ENCODE assay signal across 8 mouse cellular contexts in genomic region chr11:58904838-58905237, GRCm38 (mm10). TPM values are rescaled to one million over a fixed set of nuclear protein-coding genes. Genes with fewer than 3 reads are reported as not detected.
A peak's percentile ranks its signal among the peaks of the same experiment; 100 is the strongest.
DNase-seq lines count a peak whose midpoint lies in the region; ATAC-seq lines count a peak whose summit lies in the region.

No protein-coding gene starts in this region.

- no peak overlapping the region for H3K4me2 ChIP-seq in hindbrain, embryonic 11.5 days (replicated peaks; ENCODE audit: low read depth, low read length)
- H3K4me2 ChIP-seq in hindbrain, embryonic 13.5 days: no peak overlapping the region
- peak overlapping the region; percentile 82 for H3K4me2 ChIP-seq in heart, embryonic 13.5 days
- H3K4me2 ChIP-seq in liver, embryonic 12.5 days: peak overlapping the region; percentile 76

- WGBS in hindbrain, embryonic 11.5 days: 49% methylated on average over 6 of the region's 6 CpGs
- WGBS in hindbrain, embryonic 13.5 days: 47% methylated on average over 6 of the region's 6 CpGs
- 42% methylated on average over 6 of the region's 6 CpGs for WGBS in heart, embryonic 13.5 days
- 41% methylated on average over 6 of the region's 6 CpGs for WGBS in liver, embryonic 12.5 days (ENCODE audit: insufficient replicate concordance)

- H3K27me3 ChIP-seq in hindbrain, embryonic 11.5 days (ENCODE audit: control insufficient read depth, insufficient read depth, low read length): no peaks in the 10 kb centered on the region
- no peaks in the 10 kb centered on the region for H3K27me3 ChIP-seq in hindbrain, embryonic 13.5 days
- no peaks in the 10 kb centered on the region for H3K27me3 ChIP-seq in heart, embryonic 13.5 days (replicated peaks)
- H3K27me3 ChIP-seq in liver, embryonic 12.5 days (replicated peaks): no peaks in the 10 kb centered on the region

- no peak overlapping the region for H3K27ac ChIP-seq in hindbrain, embryonic 11.5 days (ENCODE audit: low read depth, low read length)
- no peak overlapping the region for H3K27ac ChIP-seq in hindbrain, embryonic 13.5 days
- H3K27ac ChIP-seq in heart, embryonic 13.5 days (replicated peaks): no peak overlapping the region
- H3K27ac ChIP-seq in liver, embryonic 12.5 days: peak overlapping the region; percentile 89

- H3K4me1 ChIP-seq in hindbrain, embryonic 11.5 days (replicated peaks; ENCODE audit: control insufficient read depth, insufficient read depth, low read length): no peaks in the 10 kb centered on the region
- peaks cover 18% of the 10 kb centered on the region for H3K4me1 ChIP-seq in hindbrain, embryonic 13.5 days (replicated peaks)
- H3K4me1 ChIP-seq in heart, embryonic 13.5 days: peaks cover 14% of the 10 kb centered on the region
- peaks cover 43% of the 10 kb centered on the region for H3K4me1 ChIP-seq in liver, embryonic 12.5 days

- DNase-seq in hindbrain, embryonic 11.5 days (ENCODE audit: low spot score): peak; percentile 28
- DNase-seq in R1 (ENCODE audit: low read depth, low spot score): peak; percentile 92
- DNase-seq in skeletal muscle tissue, adult 2 months (ENCODE audit: low read depth, low spot score): peak; percentile 34
- DNase-seq in gastrocnemius, postnatal 4 days (ENCODE audit: low spot score in 2 of 2): no peak
- DNase-seq in gastrocnemius, adult 8-10 months (ENCODE audit: low spot score in 2 of 2): no peak

- no peak overlapping the region for H3K9ac ChIP-seq in hindbrain, embryonic 11.5 days (ENCODE audit: low read depth, low read length)
- no peak overlapping the region for H3K9ac ChIP-seq in hindbrain, embryonic 13.5 days
- H3K9ac ChIP-seq in heart, embryonic 13.5 days: no peak overlapping the region
- peak overlapping the region; percentile 85; the same call in 1 of the 2 replicates for H3K9ac ChIP-seq in liver, embryonic 12.5 days

- no peaks in the 10 kb centered on the region for H3K9me3 ChIP-seq in hindbrain, embryonic 11.5 days (ENCODE audit: control insufficient read depth, low read length)
- no peaks in the 10 kb centered on the region for H3K9me3 ChIP-seq in hindbrain, embryonic 13.5 days
- H3K9me3 ChIP-seq in heart, embryonic 13.5 days: no peaks in the 10 kb centered on the region
- H3K9me3 ChIP-seq in liver, embryonic 12.5 days (replicated peaks): no peaks in the 10 kb centered on the region

- no peak overlapping the region for H3K4me3 ChIP-seq in hindbrain, embryonic 11.5 days (ENCODE audit: low read depth, low read length)
- no peak overlapping the region for H3K4me3 ChIP-seq in hindbrain, embryonic 13.5 days
- H3K4me3 ChIP-seq in heart, embryonic 13.5 days: peak overlapping the region; percentile 77; the same call in 1 of the 2 replicates
- H3K4me3 ChIP-seq in liver, embryonic 12.5 days: peak overlapping the region; percentile 76

- peaks cover 4% of the 10 kb centered on the region; the same call in 1 of the 2 replicates for H3K36me3 ChIP-seq in hindbrain, embryonic 11.5 days (ENCODE audit: control insufficient read depth, insufficient read depth, low read length)
- H3K36me3 ChIP-seq in hindbrain, embryonic 13.5 days: peaks cover 17% of the 10 kb centered on the region
- peaks cover 24% of the 10 kb centered on the region for H3K36me3 ChIP-seq in heart, embryonic 13.5 days
- peaks cover 28% of the 10 kb centered on the region for H3K36me3 ChIP-seq in liver, embryonic 12.5 days

- no peak for ATAC-seq in hindbrain, embryonic 11.5 days (ENCODE audit: low FRiP score)
- ATAC-seq in hindbrain, embryonic 13.5 days (ENCODE audit: low FRiP score): no peak
- ATAC-seq in heart, embryonic 13.5 days (ENCODE audit: extremely low read depth, insufficient number of reproducible peaks, low FRiP score, low TSS enrichment): no peak
- no peak for ATAC-seq in liver, embryonic 12.5 days

RNA-seq across cellular contexts. Expression of gene Zfp39, which starts 0.8 kb away (rescaled TPM):
- 6.5 and 7.5 TPM in 2 replicates for polyA plus RNA-seq in hindbrain, embryonic 11.5 days (2014; fragmentation: Nextera tagmentation; extraction: Ambion mirVana)
- 5.0 and 5.7 TPM in 2 replicates for polyA plus RNA-seq in hindbrain, embryonic 13.5 days (2015; fragmentation: Nextera tagmentation; extraction: Ambion mirVana)
- 3.3 and 3.5 TPM in 2 replicates for polyA plus RNA-seq in heart, embryonic 13.5 days (2015; fragmentation: Nextera tagmentation; extraction: Ambion mirVana)
- polyA plus RNA-seq in liver, embryonic 12.5 days (2016; fragmentation: Nextera tagmentation; extraction: Ambion mirVana): 6.1 and 7.1 TPM in 2 replicates
- 1 to 10 TPM; 6.9 to 8.1 TPM for total RNA-seq in gastrocnemius, postnatal 4 days (2021)
- total RNA-seq in gastrocnemius, adult 8-10 months (2022): 1 to 10 TPM; 2.6 to 4.8 (median 4.1) TPM

RNA-seq across cellular contexts. Expression of gene Btnl10, which starts 12.9 kb away (rescaled TPM):
- polyA plus RNA-seq in hindbrain, embryonic 11.5 days (2014; fragmentation: Nextera tagmentation; extraction: Ambion mirVana): not detected in 2 replicates
- not detected in 2 replicates for polyA plus RNA-seq in hindbrain, embryonic 13.5 days (2015; fragmentation: Nextera tagmentation; extraction: Ambion mirVana)
- 0.16 and 0.41 TPM in 2 replicates for polyA plus RNA-seq in heart, embryonic 13.5 days (2015; fragmentation: Nextera tagmentation; extraction: Ambion mirVana)
- 9.5 and 10.9 TPM in 2 replicates for polyA plus RNA-seq in liver, embryonic 12.5 days (2016; fragmentation: Nextera tagmentation; extraction: Ambion mirVana)
- under 1 TPM in 1 of 2 experiments, not detected in 1; 0.18 TPM for total RNA-seq in gastrocnemius, postnatal 4 days (2021)
- total RNA-seq in gastrocnemius, adult 8-10 months (2022): not detected

RNA-seq across cellular contexts. Expression of gene Rnf187, which starts 33.9 kb away (rescaled TPM):
- 395 and 419 TPM in 2 replicates for polyA plus RNA-seq in hindbrain, embryonic 11.5 days (2014; fragmentation: Nextera tagmentation; extraction: Ambion mirVana)
- 522 and 540 TPM in 2 replicates for polyA plus RNA-seq in hindbrain, embryonic 13.5 days (2015; fragmentation: Nextera tagmentation; extraction: Ambion mirVana)
- polyA plus RNA-seq in heart, embryonic 13.5 days (2015; fragmentation: Nextera tagmentation; extraction: Ambion mirVana): 151 and 166 TPM in 2 replicates
- polyA plus RNA-seq in liver, embryonic 12.5 days (2016; fragmentation: Nextera tagmentation; extraction: Ambion mirVana): 200 and 207 TPM in 2 replicates
- total RNA-seq in gastrocnemius, postnatal 4 days (2021): 100 to 1,000 TPM; 161 to 162 TPM
- total RNA-seq in gastrocnemius, adult 8-10 months (2022): 100 to 1,000 TPM in 2 of 4 experiments, 10 to 100 TPM in 2; 97.5 to 116 (median 100) TPM

RNA-seq across cellular contexts. Expression of gene 2810021J22Rik, which starts 37.8 kb away (rescaled TPM):
- polyA plus RNA-seq in hindbrain, embryonic 11.5 days (2014; fragmentation: Nextera tagmentation; extraction: Ambion mirVana): 11.4 and 11.9 TPM in 2 replicates
- 11.5 and 12.9 TPM in 2 replicates for polyA plus RNA-seq in hindbrain, embryonic 13.5 days (2015; fragmentation: Nextera tagmentation; extraction: Ambion mirVana)
- polyA plus RNA-seq in heart, embryonic 13.5 days (2015; fragmentation: Nextera tagmentation; extraction: Ambion mirVana): 3.3 and 4.4 TPM in 2 replicates
- polyA plus RNA-seq in liver, embryonic 12.5 days (2016; fragmentation: Nextera tagmentation; extraction: Ambion mirVana): 3.2 and 3.6 TPM in 2 replicates
- total RNA-seq in gastrocnemius, postnatal 4 days (2021): 1 to 10 TPM; 3.2 to 3.6 TPM
- total RNA-seq in gastrocnemius, adult 8-10 months (2022): 1 to 10 TPM; 1.2 to 2.5 (median 1.6) TPM

RNA-seq across cellular contexts. Expression of gene Hist3h2ba, which starts 43.9 kb away (rescaled TPM):
- 108 and 114 TPM in 2 replicates for polyA plus RNA-seq in hindbrain, embryonic 11.5 days (2014; fragmentation: Nextera tagmentation; extraction: Ambion mirVana)
- 285 and 298 TPM in 2 replicates for polyA plus RNA-seq in hindbrain, embryonic 13.5 days (2015; fragmentation: Nextera tagmentation; extraction: Ambion mirVana)
- polyA plus RNA-seq in heart, embryonic 13.5 days (2015; fragmentation: Nextera tagmentation; extraction: Ambion mirVana): 14.4 and 14.9 TPM in 2 replicates
- polyA plus RNA-seq in liver, embryonic 12.5 days (2016; fragmentation: Nextera tagmentation; extraction: Ambion mirVana): 5.3 and 5.7 TPM in 2 replicates
- 10 to 100 TPM in 1 of 2 experiments, 1 to 10 TPM in 1; 9.8 to 17.0 TPM for total RNA-seq in gastrocnemius, postnatal 4 days (2021)
- total RNA-seq in gastrocnemius, adult 8-10 months (2022): 1 to 10 TPM in 1 of 4 experiments, under 1 TPM in 1, not detected in 2; 0.52 to 1.2 TPM

Comparison
In these comparisons a context has a peak if more than half of its experiments do, and no peak if none do; other contexts are left out.
1. DNase-seq: peak in hindbrain, embryonic 11.5 days (single experiment), R1 (single experiment) and skeletal muscle tissue, adult 2 months (single experiment); none in gastrocnemius, postnatal 4 days (0 of 2) and gastrocnemius, adult 8-10 months (0 of 2).
2. H3K4me2 ChIP-seq: peak in heart, embryonic 13.5 days (single experiment) and liver, embryonic 12.5 days (single experiment); none in hindbrain, embryonic 11.5 days (single experiment) and hindbrain, embryonic 13.5 days (single experiment).
3. H3K4me3 ChIP-seq: peak in heart, embryonic 13.5 days (single experiment) and liver, embryonic 12.5 days (single experiment); none in hindbrain, embryonic 11.5 days (single experiment) and hindbrain, embryonic 13.5 days (single experiment).